Comparison of ENCODE assay signal across 7 mouse cellular contexts in the genomic region with DNA sequence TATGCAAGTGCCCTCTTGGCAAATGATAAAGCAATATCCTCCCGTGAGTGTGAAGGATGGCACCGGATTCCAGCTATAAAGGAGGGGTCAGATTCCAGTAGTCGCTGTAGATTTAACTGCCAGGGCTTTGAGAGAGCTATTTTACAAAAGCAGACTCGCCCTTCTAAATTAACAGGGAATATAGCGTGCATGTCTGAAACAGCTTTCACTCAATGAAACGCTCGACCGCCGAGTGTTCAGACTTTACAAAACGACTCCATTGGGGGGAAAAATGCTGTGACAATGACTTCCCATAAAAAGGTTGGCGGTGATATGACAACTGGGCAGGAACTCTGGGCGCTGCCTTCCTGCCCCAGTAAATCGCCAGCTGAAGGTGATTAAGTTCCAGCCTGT. TPM values are rescaled to one million over a fixed set of nuclear protein-coding genes. Genes with fewer than 3 reads are reported as not detected.
DNase-seq lines count a peak whose midpoint lies in the region; ATAC-seq and TF ChIP-seq lines count a peak whose summit lies in the region.

No protein-coding gene starts in this region.

- no peak for TF ChIP-seq CTCF in lung, postnatal 0 days (IDR thresholded peaks at IDR 0.05)

- H3K36me3 ChIP-seq in lung, postnatal 0 days (ENCODE audit: insufficient read depth, low read length), result no peaks in the 10 kb centered on the region
- no peaks in the 10 kb centered on the region for H3K36me3 ChIP-seq in forebrain, embryonic 15.5 days
- no peaks in the 10 kb centered on the region for H3K36me3 ChIP-seq in limb, embryonic 14.5 days (ENCODE audit: control insufficient read depth, insufficient read depth, low read length)
- no peaks in the 10 kb centered on the region for H3K36me3 ChIP-seq in stomach, embryonic 14.5 days (ENCODE audit: control insufficient read depth, insufficient read depth, low read length)

- no peak for TF ChIP-seq EP300 in lung, postnatal 0 days (IDR thresholded peaks at IDR 0.05)

- ATAC-seq in lung, postnatal 0 days, result no peak
- ATAC-seq in forebrain, embryonic 15.5 days (replicated peaks), result no peak
- no peak for ATAC-seq in limb, embryonic 14.5 days (ENCODE audit: low FRiP score, low read depth)
- ATAC-seq in stomach, embryonic 14.5 days (ENCODE audit: insufficient number of reproducible peaks, insufficient read depth, low FRiP score, low read depth), result no peak

- peak overlapping the region; percentile 66 for H3K27ac ChIP-seq in lung, postnatal 0 days (ENCODE audit: low read length)
- H3K27ac ChIP-seq in forebrain, embryonic 15.5 days (replicated peaks), result peak overlapping the region; percentile 83
- H3K27ac ChIP-seq in limb, embryonic 14.5 days (replicated peaks; ENCODE audit: low read depth, low read length), result peak overlapping the region; percentile 79; the same call in 1 of the 2 replicates
- peak overlapping the region; percentile 85 for H3K27ac ChIP-seq in stomach, embryonic 14.5 days (ENCODE audit: low read length)

- H3K4me3 ChIP-seq in lung, postnatal 0 days (ENCODE audit: low read depth, low read length), result peak overlapping the region; percentile 74
- peak overlapping the region; percentile 54 for H3K4me3 ChIP-seq in forebrain, embryonic 15.5 days
- peak overlapping the region; percentile 82 for H3K4me3 ChIP-seq in limb, embryonic 14.5 days (replicated peaks; ENCODE audit: low read length)
- H3K4me3 ChIP-seq in stomach, embryonic 14.5 days (ENCODE audit: low read depth, low read length), result peak overlapping the region; percentile 73

- H3K9ac ChIP-seq in lung, postnatal 0 days (replicated peaks; ENCODE audit: low read depth), result peak overlapping the region; percentile 68
- peak overlapping the region; percentile 78 for H3K9ac ChIP-seq in forebrain, embryonic 15.5 days (replicated peaks)
- peak overlapping the region; percentile 92 for H3K9ac ChIP-seq in limb, embryonic 14.5 days (ENCODE audit: low read depth, low read length, severe bottlenecking)
- peak overlapping the region; percentile 87 for H3K9ac ChIP-seq in stomach, embryonic 14.5 days (replicated peaks; ENCODE audit: low read depth, low read length)

- TF ChIP-seq POLR2A in limb, embryonic 14.5 days (IDR thresholded peaks at IDR 0.05; ENCODE audit: borderline replicate concordance, extremely low read depth, insufficient read depth, insufficient read length), result no peak

- peaks cover 5% of the 10 kb centered on the region; the same call in 1 of the 2 replicates for H3K4me1 ChIP-seq in lung, postnatal 0 days (ENCODE audit: insufficient read depth, low read depth, low read length)
- H3K4me1 ChIP-seq in forebrain, embryonic 15.5 days, result peaks cover 12% of the 10 kb centered on the region; the same call in 1 of the 2 replicates
- peaks cover 4% of the 10 kb centered on the region for H3K4me1 ChIP-seq in limb, embryonic 14.5 days (ENCODE audit: control insufficient read depth, insufficient read depth, low read length)
- no peaks in the 10 kb centered on the region for H3K4me1 ChIP-seq in stomach, embryonic 14.5 days (ENCODE audit: control insufficient read depth, insufficient read depth, low read length)

- peak overlapping the region; percentile 82 for H3K4me2 ChIP-seq in lung, postnatal 0 days (replicated peaks; ENCODE audit: low read depth, low read length)
- peak overlapping the region; percentile 45 for H3K4me2 ChIP-seq in forebrain, embryonic 15.5 days (replicated peaks)
- H3K4me2 ChIP-seq in limb, embryonic 14.5 days (replicated peaks; ENCODE audit: low read depth, low read length, severe bottlenecking), result peak overlapping the region; percentile 81
- peak overlapping the region; percentile 71 for H3K4me2 ChIP-seq in stomach, embryonic 14.5 days (replicated peaks; ENCODE audit: low read depth, low read length)

- DNase-seq in lung, postnatal 0 days (ENCODE audit: low spot score), result peak; percentile 43
- no peak for DNase-seq in lung, adult 18-20 months
- peak; percentile 35 for DNase-seq in limb, embryonic 14.5 days (ENCODE audit: low spot score)
- no peak for DNase-seq in adrenal gland, postnatal 25 days
- DNase-seq in left cerebral cortex, postnatal 36 days (ENCODE audit: low spot score in 2 of 2), result no peak

- no peaks in the 10 kb centered on the region for H3K27me3 ChIP-seq in lung, postnatal 0 days (replicated peaks; ENCODE audit: insufficient read depth, low read length)
- H3K27me3 ChIP-seq in forebrain, embryonic 15.5 days, result no peaks in the 10 kb centered on the region
- H3K27me3 ChIP-seq in limb, embryonic 14.5 days (ENCODE audit: control insufficient read depth, insufficient read depth, low read length), result no peaks in the 10 kb centered on the region
- no peaks in the 10 kb centered on the region for H3K27me3 ChIP-seq in stomach, embryonic 14.5 days (ENCODE audit: control insufficient read depth, insufficient read depth, low read length)

- 1% methylated on average over 13 of the region's 13 CpGs for WGBS in lung, postnatal 0 days
- under 1% methylated on average over 13 of the region's 13 CpGs for WGBS in forebrain, embryonic 15.5 days
- under 1% methylated on average over 13 of the region's 13 CpGs for WGBS in limb, embryonic 14.5 days
- WGBS in stomach, embryonic 14.5 days, result 1% methylated on average over 13 of the region's 13 CpGs

- intact Hi-C loops in left cerebral cortex, postnatal 36 days (cut with DNase I), result loop anchor here (5.0 kb wide), 1 partner anchor 209 kb away; no protein-coding TSS in a partner anchor

- no peaks in the 10 kb centered on the region for H3K9me3 ChIP-seq in lung, postnatal 0 days (ENCODE audit: low read length)
- no peaks in the 10 kb centered on the region for H3K9me3 ChIP-seq in forebrain, embryonic 15.5 days
- no peaks in the 10 kb centered on the region for H3K9me3 ChIP-seq in limb, embryonic 14.5 days (ENCODE audit: control insufficient read depth, low read length)
- no peaks in the 10 kb centered on the region for H3K9me3 ChIP-seq in stomach, embryonic 14.5 days (ENCODE audit: control insufficient read depth, low read depth, low read length)

RNA-seq across cellular contexts. Expression of a gene that starts 0.6 kb away (rescaled TPM):
- polyA plus RNA-seq in lung, postnatal 0 days (2015; fragmentation: Nextera tagmentation; extraction: Ambion mirVana), result 7.4 and 11.8 TPM in 2 replicates
- polyA plus RNA-seq in forebrain, embryonic 15.5 days (2015; fragmentation: Nextera tagmentation; extraction: Ambion mirVana), result 31.9 and 34.7 TPM in 2 replicates
- 18.2 and 21.4 TPM in 2 replicates for polyA plus RNA-seq in limb, embryonic 14.5 days (2012; rRNA removed)
- 9.6 and 13.3 TPM in 2 replicates for polyA plus RNA-seq in limb, embryonic 14.5 days (2014; fragmentation: Nextera tagmentation; extraction: Ambion mirVana)
- polyA plus RNA-seq in stomach, embryonic 14.5 days (2014; fragmentation: Nextera tagmentation; extraction: Ambion mirVana), result 15.5 and 15.6 TPM in 2 replicates
- total RNA-seq in adrenal gland, postnatal 25 days (2021), result 2.1 and 2.3 TPM in 2 replicates
- 10 to 100 TPM in 1 of 2 experiments, 1 to 10 TPM in 1; 7.7 to 11.1 TPM for total RNA-seq in left cerebral cortex, postnatal 36 days (2021)

RNA-seq across cellular contexts. Expression of a gene that starts 50.7 kb away (rescaled TPM):
- polyA plus RNA-seq in lung, postnatal 0 days (2015; fragmentation: Nextera tagmentation; extraction: Ambion mirVana), result 56.0 and 56.5 TPM in 2 replicates
- 32.7 and 33.1 TPM in 2 replicates for polyA plus RNA-seq in forebrain, embryonic 15.5 days (2015; fragmentation: Nextera tagmentation; extraction: Ambion mirVana)
- polyA plus RNA-seq in limb, embryonic 14.5 days (2012; rRNA removed), result 18.1 and 25.5 TPM in 2 replicates
- 64.1 and 64.9 TPM in 2 replicates for polyA plus RNA-seq in limb, embryonic 14.5 days (2014; fragmentation: Nextera tagmentation; extraction: Ambion mirVana)
- polyA plus RNA-seq in stomach, embryonic 14.5 days (2014; fragmentation: Nextera tagmentation; extraction: Ambion mirVana), result 60.3 and 64.2 TPM in 2 replicates
- total RNA-seq in adrenal gland, postnatal 25 days (2021), result 37.7 and 42.6 TPM in 2 replicates
- 10 to 100 TPM; 40.9 to 46.5 TPM for total RNA-seq in left cerebral cortex, postnatal 36 days (2021)

Comparison
In these comparisons a context has a peak if more than half of its experiments do, and no peak if none do; other contexts are left out.
1. DNase-seq: peak in lung, postnatal 0 days (single experiment) and limb, embryonic 14.5 days (single experiment); none in lung, adult 18-20 months (0 of 2), adrenal gland, postnatal 25 days (single experiment) and left cerebral cortex, postnatal 36 days (0 of 2).
2. Peak in every context shown above with its lines, with median percentiles within 50 percentile points of each other: H3K27ac ChIP-seq, H3K4me2 ChIP-seq, H3K4me3 ChIP-seq and H3K9ac ChIP-seq.